Mouse (Mus musculus) G1E (cell line): ENCODE measurements around the gene Parp16.

ENCODE experiments used
- CTCF ChIP-seq: IDR thresholded peaks from 2 replicates; pipeline ENCODE4 v1.5.1; 2012; ENCODE audit warnings: low read depth, low read length, inconsistent platforms, mixed read lengths
- GATA1 ChIP-seq: IDR thresholded peaks from 2 replicates; pipeline ENCODE4 v1.6.1; 2012; ENCODE audit warnings: borderline replicate concordance, low read length, inconsistent platforms, mixed read lengths

DNA sequence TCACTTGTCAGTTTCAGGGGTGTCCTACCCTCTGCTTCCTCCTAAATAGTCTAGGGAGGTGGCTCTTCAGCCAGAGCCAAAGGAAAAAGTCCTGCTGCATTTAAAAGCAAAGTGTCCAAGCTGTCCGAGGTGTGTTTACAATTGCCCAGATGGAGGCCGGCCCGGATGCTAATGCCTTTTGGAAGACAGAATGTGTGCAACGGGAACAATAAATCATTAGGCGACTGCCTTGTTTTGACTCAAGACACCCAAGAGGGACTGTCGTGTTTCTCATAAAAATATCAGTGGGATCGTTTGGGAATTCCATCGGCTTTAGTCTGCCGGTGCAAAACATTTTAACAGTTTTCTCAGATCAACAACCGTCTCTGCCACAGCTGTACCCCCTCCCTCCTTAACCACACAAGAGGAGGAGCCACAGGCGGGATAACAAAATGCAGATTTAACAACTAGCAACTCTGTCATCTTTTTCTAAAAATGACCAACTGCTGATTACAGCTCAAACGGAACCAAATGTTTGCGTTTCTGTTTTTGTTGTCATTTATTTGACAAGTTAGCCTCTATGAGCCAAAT lies 43.1 kb downstream of the Parp16 start:
- TF ChIP-seq CTCF (no peak), GATA1 (no peak)
